Mouse (Mus musculus): ENCODE data around the gene Olfr62. TPM values are rescaled to one million over a fixed set of nuclear protein-coding genes. Genes with fewer than 3 reads are reported as not detected.

Olfr62 gene
- polyA plus RNA-seq (2012; rRNA removed) = not detected in 2 replicates

DNA sequence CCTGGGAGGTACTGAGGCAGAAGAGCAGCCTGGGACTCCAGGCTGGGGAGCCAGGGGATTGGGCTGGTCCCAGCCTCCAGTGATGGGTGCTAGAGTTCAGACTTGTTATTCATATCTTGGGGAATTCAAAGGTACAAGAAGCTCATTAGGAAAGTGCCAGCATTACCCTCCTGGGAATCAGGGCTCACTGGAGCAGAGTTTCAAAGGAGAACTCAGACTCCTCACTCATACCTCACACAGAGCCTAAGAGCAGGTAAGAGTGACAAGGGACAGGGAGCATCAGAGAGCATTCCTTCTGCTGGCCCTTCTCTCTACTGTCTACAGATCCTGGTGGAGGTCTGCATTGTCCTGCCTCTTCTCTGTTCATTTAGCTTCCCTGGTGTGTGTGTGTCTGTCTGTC is at the start of gene Olfr62:
Gene Olfr62, plus strand, starts transcription at position 301 of the 400 bp plus-strand sequence.

DNA sequence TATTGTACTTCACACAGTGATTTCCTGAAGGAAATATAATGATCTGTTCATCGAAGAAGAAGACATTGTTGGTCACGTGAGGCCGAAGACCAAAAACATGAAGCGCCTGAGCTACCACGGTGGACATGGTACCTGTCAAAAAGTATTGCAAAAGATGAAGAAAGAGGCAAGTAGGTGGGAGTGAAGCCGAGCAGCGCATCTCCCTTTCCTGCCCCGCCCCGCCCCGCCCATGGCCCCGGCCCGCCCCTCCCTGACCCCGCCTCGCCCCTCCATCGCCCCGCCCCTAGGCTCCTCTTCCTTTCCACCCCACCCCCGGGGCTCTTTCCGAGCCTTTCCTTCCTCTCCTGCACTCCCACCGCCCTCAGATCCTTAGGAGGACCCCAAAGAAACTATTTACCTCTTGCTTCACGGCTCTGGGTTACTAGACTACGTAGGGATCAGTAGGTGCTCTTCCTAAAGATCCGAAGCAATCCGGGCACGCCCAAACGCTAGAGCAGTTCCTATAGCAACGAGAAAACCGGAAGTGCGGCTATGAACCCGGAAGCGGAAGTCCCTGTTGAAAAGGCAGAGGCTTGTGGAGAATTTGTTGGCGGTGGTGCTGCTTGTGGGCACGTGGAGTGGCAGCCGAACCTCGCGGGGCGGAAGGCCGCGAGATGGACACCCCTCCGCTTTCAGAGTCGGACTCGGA is 38.3 kb upstream of the Olfr62 start, which contains the start of the genes Cfap57 and Ebna1bp2:
Gene Cfap57, minus strand, starts transcription at position 499 of the 688 bp plus-strand sequence.
Gene Ebna1bp2, plus strand, starts transcription at position 521 of the 688 bp plus-strand sequence.

DNA sequence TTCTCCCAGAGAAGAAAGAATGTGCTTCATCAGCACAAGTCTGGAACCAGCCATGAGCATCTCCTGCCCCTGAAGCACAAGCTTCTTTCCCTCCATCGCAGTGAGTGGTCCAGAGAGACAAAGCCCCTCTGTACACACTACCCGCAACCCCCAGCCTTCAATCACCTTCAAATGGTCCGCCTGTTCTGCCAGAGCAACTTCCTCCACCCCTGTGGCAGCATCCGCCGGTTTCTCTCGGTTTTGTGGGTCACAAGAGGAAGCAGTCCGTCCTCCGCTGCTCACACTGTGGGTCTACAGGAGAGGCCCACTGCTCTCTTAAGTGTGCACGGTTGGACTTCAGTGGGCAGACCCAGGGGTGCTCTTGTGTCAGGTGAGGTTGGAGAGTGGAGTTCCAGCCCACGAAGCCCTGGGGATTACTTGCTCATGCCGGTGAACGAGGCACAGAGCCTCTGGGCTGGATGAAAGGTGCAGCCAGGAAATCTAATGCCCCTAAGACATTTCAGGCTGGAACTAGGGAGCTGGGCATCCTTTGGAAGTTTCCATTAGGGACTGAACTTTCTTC is 33.7 kb downstream of the Olfr62 start, which contains the start of gene Olfr1342:
Gene Olfr1342, minus strand, starts transcription at position 345 of the 562 bp plus-strand sequence.

DNA sequence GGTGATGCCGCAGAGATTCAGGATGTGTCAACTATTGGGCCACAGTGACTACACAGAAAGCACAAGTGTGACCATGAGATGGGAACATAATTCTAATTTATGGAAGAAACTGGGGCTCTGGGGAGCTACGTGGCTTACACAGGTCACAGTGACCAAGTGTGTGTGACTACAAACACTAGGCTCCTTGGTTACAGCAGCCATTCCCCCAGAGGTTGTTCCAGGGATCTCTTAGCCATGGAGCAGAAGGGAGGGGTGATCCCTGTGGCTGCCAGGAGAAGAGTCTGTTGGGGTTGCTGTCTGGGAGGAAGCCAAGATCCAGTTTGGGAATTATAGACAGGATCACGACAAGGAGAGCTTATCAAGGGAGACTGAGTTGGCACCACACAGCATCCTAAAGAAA is 44.5 kb downstream of the Olfr62 start, which contains the start of gene Olfr1341:
Gene Olfr1341, plus strand, starts transcription at position 301 of the 400 bp plus-strand sequence.

Other genes starting within 250 kb of the Olfr62 start
- gene Szt2, start 249.7 kb upstream of the Olfr62 start, polyA plus RNA-seq (2012; rRNA removed) = 39.0 and 47.1 TPM in 2 replicates
- 22.4 and 28.4 TPM in 2 replicates for gene Med8, start 249.6 kb upstream of the Olfr62 start, polyA plus RNA-seq (2012; rRNA removed)
- gene Elovl1, start 230.9 kb upstream of the Olfr62 start, polyA plus RNA-seq (2012; rRNA removed) = 195 and 237 TPM in 2 replicates
- 38.7 and 71.9 TPM in 2 replicates for gene Cdc20, start 221.6 kb upstream of the Olfr62 start, polyA plus RNA-seq (2012; rRNA removed)
- gene Mpl, start 201.4 kb upstream of the Olfr62 start, polyA plus RNA-seq (2012; rRNA removed) = 0.09 and 0.16 TPM in 2 replicates
- 62.5 and 72.4 TPM in 2 replicates for gene Tie1, start 168.9 kb upstream of the Olfr62 start, polyA plus RNA-seq (2012; rRNA removed)
- gene 2610528J11Rik, start 132.0 kb upstream of the Olfr62 start, polyA plus RNA-seq (2012; rRNA removed) = 10.5 and 10.7 TPM in 2 replicates
- gene Tmem125, start 114.9 kb upstream of the Olfr62 start, polyA plus RNA-seq (2012; rRNA removed) = 16.5 and 17.4 TPM in 2 replicates
- 1.4 TPM in 2 replicates for gene Cfap57, start 38.2 kb upstream of the Olfr62 start, polyA plus RNA-seq (2012; rRNA removed)
- gene Ebna1bp2, start 38.2 kb upstream of the Olfr62 start, polyA plus RNA-seq (2012; rRNA removed) = 23.4 and 28.9 TPM in 2 replicates
- not detected in 2 replicates for gene Olfr1342, start 33.8 kb downstream of the Olfr62 start, polyA plus RNA-seq (2012; rRNA removed)
- not detected in 2 replicates for gene Olfr1341, start 44.6 kb downstream of the Olfr62 start, polyA plus RNA-seq (2012; rRNA removed)
- not detected in 2 replicates for gene Olfr1340, start 61.2 kb downstream of the Olfr62 start, polyA plus RNA-seq (2012; rRNA removed)
- not detected in 2 replicates for gene Olfr1339, start 73.2 kb downstream of the Olfr62 start, polyA plus RNA-seq (2012; rRNA removed)
- not detected in 2 replicates for gene Olfr1338, start 99.8 kb downstream of the Olfr62 start, polyA plus RNA-seq (2012; rRNA removed)
- not detected in 2 replicates for gene Olfr1337, start 123.6 kb downstream of the Olfr62 start, polyA plus RNA-seq (2012; rRNA removed)
- not detected in 2 replicates for gene Olfr1335, start 151.0 kb downstream of the Olfr62 start, polyA plus RNA-seq (2012; rRNA removed)
- not detected in 2 replicates for gene Olfr1333, start 177.3 kb downstream of the Olfr62 start, polyA plus RNA-seq (2012; rRNA removed)
- gene Olfr1331, start 205.7 kb downstream of the Olfr62 start, polyA plus RNA-seq (2012; rRNA removed) = not detected in 2 replicates
- not detected in 2 replicates for gene Olfr1330, start 229.6 kb downstream of the Olfr62 start, polyA plus RNA-seq (2012; rRNA removed)